Mouse (Mus musculus) heart, adult 2 months (tissue): ENCODE measurements around the gene Olfr299. TPM values are rescaled to one million over a fixed set of nuclear protein-coding genes. Genes with fewer than 3 reads are reported as not detected.

Experiments
- DNase-seq, 2 experiments: peaks; one replicate each; pipeline ENCODE4 v3.0.0; 2021
- H3K27ac ChIP-seq: fragments of 200-600 bp; 2 replicates; pipeline ENCODE4 v1.8.1; 2022
- H3K27me3 ChIP-seq: fragments of 200-500 bp; 2 replicates; pipeline ENCODE4 v1.6.1; 2012; ENCODE audit warnings: mild to moderate bottlenecking, low read length, inconsistent platforms, mixed read lengths; ENCODE audit not compliant: control insufficient read depth, insufficient read depth
- H3K36me3 ChIP-seq: fragments of 200-500 bp; 2 replicates; pipeline ENCODE4 v1.6.1; 2012; ENCODE audit warnings: low read length, inconsistent platforms; ENCODE audit not compliant: control insufficient read depth, insufficient read depth
- H3K4me1 ChIP-seq: fragments of 200-500 bp; 2 replicates; pipeline ENCODE4 v1.6.1; 2011; ENCODE audit warnings: low read length; ENCODE audit not compliant: control insufficient read depth, insufficient read depth
- H3K4me3 ChIP-seq: fragments of 200-600 bp; 2 replicates; pipeline ENCODE4 v1.8.1; 2022
- H3K79me2 ChIP-seq: fragments of 200-500 bp; replicated peaks from 2 replicates; pipeline ENCODE4 v1.6.1; 2012; ENCODE audit warnings: mild to moderate bottlenecking, inconsistent platforms, low read length, moderate library complexity, mixed read lengths; ENCODE audit not compliant: control insufficient read depth, insufficient read depth
- H3K9ac ChIP-seq: fragments of 200-500 bp; 2 replicates; pipeline ENCODE4 v1.6.1; 2012; ENCODE audit warnings: low read depth, mild to moderate bottlenecking, control low read depth, inconsistent platforms, low read length, mixed read lengths
- CTCF ChIP-seq: fragments of 200-600 bp; IDR thresholded peaks from 2 replicates; pipeline ENCODE4 v1.8.1; 2022; ENCODE audit warnings: antibody characterized with exemption, mild to moderate bottlenecking, moderate library complexity
- EP300 ChIP-seq: fragments of 200-500 bp; IDR thresholded peaks from 2 replicates; pipeline ENCODE4 v1.6.1; 2011; ENCODE audit warnings: low read depth, low read length, control low read depth; ENCODE audit not compliant: insufficient read depth
- POLR2A ChIP-seq: fragments of 200-500 bp; IDR thresholded peaks from 2 replicates; pipeline ENCODE4 v1.6.1; 2011; ENCODE audit warnings: mild to moderate bottlenecking, low read depth, low read length, control low read depth; ENCODE audit not compliant: insufficient read depth
- WGBS: fragments of 180-500 bp; shearing (Covaris S2); methylation state at CpG from one replicate; pipeline ENCODE4 v1.1.7; 2018; 5-methylcytosine and 5-hydroxymethylcytosine counted together
- intact Hi-C: fragments of 180-260 bp; cut with DNase I; formaldehyde crosslinking; loops from one replicate; pipeline ENCODE4 v1.15.1; 2025
- long read RNA-seq: library from polyadenylated mRNA; stranded (forward); transcript quantifications from one replicate; pipeline ENCODE4 v2.0.0, GENCODE M21; 2021
- polyA plus RNA-seq: library from polyadenylated mRNA; depleted of rRNA; stranded (reverse); fragments of >200 nt; gene quantifications from 2 replicates; pipeline ENCODE4 v1.2.3, GENCODE M21; 2012; rRNA removed
- total RNA-seq, 2 experiments: library from RNA; stranded (reverse); gene quantifications; 2 replicates each; pipeline ENCODE4 v1.2.3; 2021

Olfr299 gene
- total RNA-seq (not detected), polyA plus RNA-seq (not detected in 2 replicates)
- long read RNA-seq = 0 reads

GRCm38 (mm10) chr7:86459621-86460020 lies at the start of gene Olfr299:
Gene Olfr299 (plus strand): TSS chr7:86459921.
- Histone ChIP-seq H3K4me3 (no peak within 1 kb of the TSS), H3K9ac (no peak within 1 kb of the TSS), H3K79me2 (no peaks in the 10 kb centered on the region), H3K4me1 (no peaks in the 10 kb centered on the region), H3K36me3 (no peaks in the 10 kb centered on the region), H3K27ac (no peak within 1 kb of the TSS), H3K27me3 (no peaks in the 10 kb centered on the region)
- no peak for TF ChIP-seq POLR2A
- TF ChIP-seq EP300 = no peak
- no peak for TF ChIP-seq CTCF
- intact Hi-C loops = no loop called here
- 82% methylated on average over 1 of the region's 1 CpGs for WGBS
- no peak for DNase-seq

- no peak for TF ChIP-seq CTCF
- no peaks in the 10 kb centered on the region for H3K4me1 ChIP-seq
- H3K4me3 ChIP-seq = no peak within 1 kb of the TSS
- WGBS = 64% methylated on average over 1 of the region's 1 CpGs
- no peak within 1 kb of the TSS for H3K27ac ChIP-seq
- no peaks in the 10 kb centered on the region for H3K36me3 ChIP-seq
- H3K9ac ChIP-seq = no peak within 1 kb of the TSS
- intact Hi-C loops = no loop called here
- no peaks in the 10 kb centered on the region for H3K79me2 ChIP-seq
- H3K27me3 ChIP-seq = no peaks in the 10 kb centered on the region
- no peak for DNase-seq
Measured at GRCm38 (mm10) chr7:86492384-86492783, 32.7 kb downstream of the Olfr299 start, which contains the start of gene Olfr298. Gene Olfr298 (minus strand): TSS chr7:86492484.

Other genes starting within 250 kb of the Olfr299 start
- not detected for gene Vmn2r76, start 213.6 kb upstream of the Olfr299 start, total RNA-seq
- gene Vmn2r76, start 213.6 kb upstream of the Olfr299 start, polyA plus RNA-seq = not detected in 2 replicates
- not detected for gene Olfr310, start 182.7 kb upstream of the Olfr299 start, total RNA-seq
- gene Olfr310, start 182.7 kb upstream of the Olfr299 start, polyA plus RNA-seq = not detected in 2 replicates
- not detected for gene Olfr309, start 146.2 kb upstream of the Olfr299 start, total RNA-seq
- not detected in 2 replicates for gene Olfr309, start 146.2 kb upstream of the Olfr299 start, polyA plus RNA-seq
- not detected for gene Olfr308, start 134.3 kb upstream of the Olfr299 start, total RNA-seq
- gene Olfr308, start 134.3 kb upstream of the Olfr299 start, polyA plus RNA-seq = not detected in 2 replicates
- not detected for gene Olfr307, start 122.3 kb upstream of the Olfr299 start, total RNA-seq
- gene Olfr307, start 122.3 kb upstream of the Olfr299 start, polyA plus RNA-seq = not detected in 2 replicates
- not detected for gene Olfr305, start 93.0 kb upstream of the Olfr299 start, total RNA-seq
- gene Olfr305, start 93.0 kb upstream of the Olfr299 start, polyA plus RNA-seq = not detected in 2 replicates
- gene Olfr304, start 73.3 kb upstream of the Olfr299 start, total RNA-seq = not detected
- not detected in 2 replicates for gene Olfr304, start 73.3 kb upstream of the Olfr299 start, polyA plus RNA-seq
- gene Olfr303, start 62.1 kb upstream of the Olfr299 start, total RNA-seq = not detected
- gene Olfr303, start 62.1 kb upstream of the Olfr299 start, polyA plus RNA-seq = not detected in 2 replicates
- not detected for gene Olfr301, start 56.1 kb upstream of the Olfr299 start, total RNA-seq
- not detected in 2 replicates for gene Olfr301, start 56.1 kb upstream of the Olfr299 start, polyA plus RNA-seq
- gene Olfr298, start 32.6 kb downstream of the Olfr299 start, total RNA-seq = not detected
- gene Olfr298, start 32.6 kb downstream of the Olfr299 start, polyA plus RNA-seq = not detected in 2 replicates
- not detected for gene Olfr297, start 60.0 kb downstream of the Olfr299 start, total RNA-seq
- not detected in 2 replicates for gene Olfr297, start 60.0 kb downstream of the Olfr299 start, polyA plus RNA-seq
- gene Olfr295, start 123.9 kb downstream of the Olfr299 start, total RNA-seq = not detected
- gene Olfr295, start 123.9 kb downstream of the Olfr299 start, polyA plus RNA-seq = not detected in 2 replicates
- not detected for gene Olfr294, start 156.7 kb downstream of the Olfr299 start, total RNA-seq
- not detected in 2 replicates for gene Olfr294, start 156.7 kb downstream of the Olfr299 start, polyA plus RNA-seq
- not detected for gene Olfr293, start 189.1 kb downstream of the Olfr299 start, total RNA-seq
- not detected in 2 replicates for gene Olfr293, start 189.1 kb downstream of the Olfr299 start, polyA plus RNA-seq
- not detected for gene Olfr292, start 228.4 kb downstream of the Olfr299 start, total RNA-seq
- gene Olfr292, start 228.4 kb downstream of the Olfr299 start, polyA plus RNA-seq = not detected in 2 replicates